Mouse (Mus musculus) brain, embryonic 14.5 days (tissue): ENCODE measurements around the gene Agrp.

Experiments
- CTCF ChIP-seq: fragments of 200-500 bp; IDR thresholded peaks from 2 replicates; pipeline ENCODE4 v1.5.1; 2012; ENCODE audit warnings: inconsistent platforms, mild to moderate bottlenecking, moderate library complexity, borderline replicate concordance; ENCODE audit not compliant: insufficient read depth, insufficient read length; ENCODE audit errors: extremely low read depth
- POLR2A ChIP-seq: fragments of 200-500 bp; IDR thresholded peaks from 2 replicates; pipeline ENCODE4 v1.6.1; 2012; ENCODE audit warnings: mild to moderate bottlenecking, inconsistent platforms, borderline replicate concordance; ENCODE audit not compliant: poor library complexity, insufficient read depth, insufficient read length, severe bottlenecking; ENCODE audit errors: extremely low read depth

- TF ChIP-seq CTCF (peak; percentile 26; the same call in 1 of the 2 replicates), POLR2A (no peak)
Measured at GRCm38 (mm10) chr8:105531774-105532173, 105.4 kb downstream of the Agrp start.
